Mouse (Mus musculus): ENCODE data around the gene Mrpl21.

Gene Mrpl21

DNA sequence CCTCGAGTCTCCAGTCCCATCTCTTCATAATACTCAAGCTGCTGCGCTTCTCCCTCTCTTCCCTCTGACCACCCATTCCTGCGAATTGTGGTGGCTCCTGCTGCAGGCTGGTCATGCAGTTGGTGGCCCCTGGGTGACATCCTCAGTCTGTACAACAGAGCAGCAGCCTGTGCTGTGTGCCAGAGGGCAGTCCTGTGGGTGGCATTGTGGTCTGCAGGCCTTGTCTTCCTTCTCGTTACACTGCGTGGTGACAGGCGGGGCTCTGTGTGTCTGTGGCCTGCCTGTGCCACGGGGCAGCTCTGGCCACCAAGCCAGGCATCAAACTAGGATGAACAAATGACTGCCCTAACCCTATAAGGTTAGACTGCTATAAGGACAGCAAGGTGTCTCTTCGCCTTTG is 56.5 kb downstream of the Mrpl21 start:
- DNase-seq (ENCODE audit: low read depth, low spot score), result no peak

GRCm38 (mm10) chr19:3341021-3341420 is 58.3 kb downstream of the Mrpl21 start:
- no peak for DNase-seq (ENCODE audit: low read depth, low spot score)
